Mouse (Mus musculus) lung, embryonic 16.5 days (tissue): ENCODE data around the gene Mrpl53. TPM values are rescaled to one million over a fixed set of nuclear protein-coding genes. Genes with fewer than 3 reads are reported as not detected.
A peak's percentile ranks its signal among the peaks of the same experiment; 100 is the strongest.

Source experiments
- ATAC-seq: fragments of 200-750 bp; cut with Nextera tagmentation; 2 replicates; pipeline ENCODE4 v1.8.0; 2017; ENCODE audit warnings: low read depth, mild to moderate bottlenecking, moderate library complexity
- H3K27ac ChIP-seq: fragments of 300-500 bp; sonication (generic); 2 replicates; pipeline ENCODE4 v1.5.1; 2014; ENCODE audit warnings: mild to moderate bottlenecking, control low read depth, low read length
- H3K27me3 ChIP-seq: fragments of 300-500 bp; sonication (generic); 2 replicates; pipeline ENCODE4 v1.6.1; 2014; ENCODE audit warnings: low read depth, low read length, mixed read lengths; ENCODE audit not compliant: control insufficient read depth, insufficient read depth
- H3K36me3 ChIP-seq: fragments of 300-500 bp; sonication (generic); 2 replicates; pipeline ENCODE4 v1.6.1; 2014; ENCODE audit warnings: low read length; ENCODE audit not compliant: control insufficient read depth, insufficient read depth
- H3K4me1 ChIP-seq: fragments of 300-500 bp; sonication (generic); replicated peaks from 2 replicates; pipeline ENCODE4 v1.6.1; 2014; ENCODE audit warnings: low read length, mixed read lengths; ENCODE audit not compliant: control insufficient read depth, insufficient read depth
- H3K4me2 ChIP-seq: fragments of 300-500 bp; sonication (generic); 2 replicates; pipeline ENCODE4 v1.6.1; 2014; ENCODE audit warnings: low read depth, low read length, control low read depth
- H3K4me3 ChIP-seq: fragments of 300-500 bp; sonication (generic); 2 replicates; pipeline ENCODE4 v1.5.1; 2014; ENCODE audit warnings: mild to moderate bottlenecking, low read length, control low read depth
- H3K9ac ChIP-seq: fragments of 300-500 bp; sonication (generic); 2 replicates; pipeline ENCODE4 v1.6.1; 2014; ENCODE audit warnings: low read length, control low read depth
- H3K9me3 ChIP-seq: fragments of 300-500 bp; sonication (generic); 2 replicates; pipeline ENCODE4 v1.6.1; 2016; ENCODE audit warnings: low read length; ENCODE audit not compliant: control insufficient read depth
- WGBS: fragments of 180-500 bp; shearing (Covaris S2); extraction: QIAGEN DNeasy Blood & Tissue Kit; methylation state at CpG from one replicate; pipeline ENCODE4 v1.1.7; 2014; 5-methylcytosine and 5-hydroxymethylcytosine counted together
- polyA plus RNA-seq: library from polyadenylated mRNA; unstranded; fragments of >200 nt; fragmentation: Nextera tagmentation; extraction: Ambion mirVana; gene quantifications from 2 replicates; pipeline ENCODE4 v1.2.1, GENCODE M21; 2015

Gene Mrpl53
- polyA plus RNA-seq, 1 experiment from 2014 or later = 137 TPM

DNA sequence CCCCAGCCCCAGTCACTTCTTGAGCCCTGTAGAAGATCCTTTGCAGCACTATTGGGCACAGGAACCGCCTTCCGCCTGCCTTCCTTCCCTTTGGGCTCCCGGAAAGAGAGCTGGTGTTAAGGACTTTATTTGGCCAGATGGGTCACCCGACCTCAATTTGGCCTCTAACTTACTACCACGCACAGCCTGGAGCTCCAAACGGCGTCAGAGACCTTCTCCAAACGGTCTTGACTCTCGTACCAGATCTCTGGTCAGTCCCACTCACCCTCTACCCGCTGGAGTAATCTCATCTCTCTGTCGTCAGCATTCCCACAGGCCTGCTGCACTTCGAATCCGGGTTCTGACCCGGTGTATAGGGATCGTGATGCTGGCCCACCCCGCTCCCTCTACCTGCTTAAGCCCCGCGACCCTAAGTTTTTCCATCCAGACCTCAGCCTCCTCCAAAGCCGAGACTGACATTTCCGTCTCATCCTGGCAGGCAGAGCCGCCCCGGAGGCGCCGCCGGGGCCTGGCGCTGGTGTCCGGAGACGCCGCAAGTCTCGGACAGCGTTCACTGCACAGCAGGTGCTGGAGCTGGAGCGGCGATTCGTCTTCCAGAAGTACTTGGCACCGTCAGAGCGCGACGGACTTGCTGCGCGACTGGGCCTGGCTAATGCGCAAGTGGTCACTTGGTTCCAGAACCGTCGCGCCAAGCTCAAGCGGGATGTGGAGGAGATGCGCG lies 21.5 kb upstream of the Mrpl53 start:
- H3K9ac ChIP-seq = peak overlapping the region; percentile 27; the same call in 1 of the 2 replicates
- H3K4me2 ChIP-seq = peak overlapping the region; percentile 43
- peak; percentile 8; the same call in 1 of the 2 replicates for ATAC-seq
- peak overlapping the region; percentile 32 for H3K4me3 ChIP-seq
- H3K27ac ChIP-seq = no peak overlapping the region
- no peaks in the 10 kb centered on the region for H3K36me3 ChIP-seq
- peaks cover 12% of the 10 kb centered on the region for H3K4me1 ChIP-seq
- no peaks in the 10 kb centered on the region for H3K9me3 ChIP-seq
- 2% methylated on average over 47 of the region's 47 CpGs for WGBS
- peaks cover 66% of the 10 kb centered on the region for H3K27me3 ChIP-seq

DNA sequence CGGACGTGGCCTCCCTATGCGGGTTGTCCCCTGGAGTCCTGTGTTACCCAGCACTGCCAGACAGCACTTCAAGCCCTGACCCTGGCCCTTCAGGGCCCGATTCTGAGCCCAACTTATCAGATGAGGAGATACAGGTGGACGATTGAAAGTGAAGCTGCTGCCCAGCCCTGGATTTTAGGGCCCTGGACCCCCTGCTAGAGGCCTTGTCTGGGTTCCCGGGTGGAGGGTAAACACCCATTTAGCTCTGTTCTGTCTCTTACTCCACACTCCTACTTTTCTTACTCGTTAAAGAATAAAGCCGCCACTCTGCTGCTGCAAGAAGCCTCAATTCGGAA lies 20.9 kb upstream of the Mrpl53 start:
- no peak overlapping the region; the same call in 1 of the 2 replicates for H3K9ac ChIP-seq
- no peaks in the 10 kb centered on the region for H3K36me3 ChIP-seq
- peak overlapping the region; percentile 32; the same call in 1 of the 2 replicates for H3K4me3 ChIP-seq
- H3K4me2 ChIP-seq = peak overlapping the region; percentile 43
- H3K27me3 ChIP-seq = peaks cover 63% of the 10 kb centered on the region
- H3K4me1 ChIP-seq = peaks cover 12% of the 10 kb centered on the region
- 13% methylated on average over 9 of the region's 9 CpGs for WGBS
- no peaks in the 10 kb centered on the region for H3K9me3 ChIP-seq
- no peak overlapping the region for H3K27ac ChIP-seq
- no peak for ATAC-seq

DNA sequence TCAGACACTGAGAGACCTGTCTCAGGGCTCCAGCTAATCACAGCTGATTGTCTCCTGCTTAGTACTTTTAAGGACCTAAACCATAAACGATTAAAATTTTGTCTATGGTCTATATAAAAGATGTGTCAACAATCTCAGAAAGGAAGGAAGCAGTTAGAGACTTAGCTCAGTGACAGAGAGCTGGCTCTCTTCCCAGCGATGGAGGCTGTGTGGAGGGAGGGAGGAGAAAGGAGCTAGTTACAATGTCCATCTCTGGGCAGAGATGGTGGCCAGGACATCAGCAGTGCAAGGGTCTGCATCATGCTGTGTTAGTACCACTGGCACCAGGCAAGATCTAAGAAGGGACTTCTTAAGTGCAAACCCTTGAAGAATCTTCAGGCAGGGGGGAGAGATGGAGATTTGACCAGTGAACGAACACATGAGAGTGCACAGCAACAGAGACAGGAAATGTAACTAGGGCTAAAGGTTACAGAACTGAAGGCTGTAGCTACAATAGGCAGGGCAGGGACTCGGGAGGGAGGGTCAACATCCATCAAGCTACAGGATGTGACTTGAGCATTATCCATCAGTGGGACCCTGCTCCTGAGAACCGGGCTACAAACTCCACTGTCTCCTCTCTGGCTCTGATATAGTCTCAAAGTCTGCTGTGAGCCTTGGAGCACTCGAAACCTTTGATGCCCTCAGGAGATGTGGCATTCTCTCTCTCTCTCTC lies 16.3 kb upstream of the Mrpl53 start:
- Histone ChIP-seq H3K27me3 (peaks cover 19% of the 10 kb centered on the region), H3K4me1 (peaks cover 4% of the 10 kb centered on the region), H3K36me3 (no peaks in the 10 kb centered on the region), H3K4me2 (no peak overlapping the region), H3K9ac (no peak overlapping the region), H3K4me3 (no peak overlapping the region), H3K9me3 (peaks cover 3% of the 10 kb centered on the region; the same call in 1 of the 2 replicates), H3K27ac (peak overlapping the region; percentile 24)
- WGBS = 20% methylated on average over 6 of the region's 6 CpGs
- ATAC-seq = peak; percentile 64

DNA sequence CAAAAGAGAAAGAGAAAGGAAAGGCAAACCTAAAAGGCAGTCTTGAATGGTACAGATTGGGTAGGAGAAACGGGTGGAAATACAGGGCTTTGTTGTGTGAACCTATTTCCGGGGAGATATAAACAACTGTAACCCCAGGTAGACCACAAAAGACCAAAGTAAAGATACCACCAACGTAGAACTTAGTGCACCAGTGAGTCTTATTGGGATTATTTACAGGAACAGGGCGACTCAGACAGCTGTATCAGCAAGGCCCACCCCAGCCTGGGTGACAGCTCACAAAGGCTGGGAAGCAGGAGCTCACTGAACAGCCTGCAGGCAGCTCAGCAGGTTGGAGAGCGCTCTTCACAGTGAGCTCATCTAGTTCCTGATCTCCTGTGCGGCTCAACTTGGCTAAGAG lies 12.9 kb upstream of the Mrpl53 start:
- ATAC-seq = no peak
- H3K9ac ChIP-seq = no peak overlapping the region
- 48% methylated on average over 6 of the region's 6 CpGs for WGBS
- no peak overlapping the region for H3K4me2 ChIP-seq
- H3K27me3 ChIP-seq = no peaks in the 10 kb centered on the region
- H3K27ac ChIP-seq = no peak overlapping the region
- no peaks in the 10 kb centered on the region for H3K36me3 ChIP-seq
- peaks cover 3% of the 10 kb centered on the region; the same call in 1 of the 2 replicates for H3K9me3 ChIP-seq
- no peak overlapping the region for H3K4me3 ChIP-seq
- H3K4me1 ChIP-seq = no peaks in the 10 kb centered on the region

DNA sequence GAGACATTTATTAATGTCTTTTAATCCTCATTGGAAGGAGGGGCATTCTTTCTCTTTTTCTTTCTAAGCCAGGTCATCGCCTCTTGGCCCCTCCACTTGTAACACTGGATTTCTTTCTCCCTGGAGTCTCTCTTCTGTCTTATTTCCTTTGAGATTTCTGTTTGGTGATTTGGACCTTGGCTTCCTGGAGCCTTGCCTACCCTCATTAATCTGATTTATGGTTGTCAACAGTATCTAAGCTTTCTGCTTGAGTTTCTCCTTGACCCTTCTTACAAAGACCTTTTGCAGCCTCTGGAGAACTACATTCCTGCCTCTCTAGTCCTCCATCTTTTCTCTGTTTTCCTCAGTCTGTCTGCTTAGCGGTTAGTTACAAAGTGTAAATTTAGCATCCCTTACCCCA lies 10.4 kb upstream of the Mrpl53 start:
- no peaks in the 10 kb centered on the region for H3K36me3 ChIP-seq
- no peak overlapping the region for H3K27ac ChIP-seq
- no peaks in the 10 kb centered on the region for H3K27me3 ChIP-seq
- WGBS = 72% methylated on average over 2 of the region's 2 CpGs
- peaks cover 13% of the 10 kb centered on the region for H3K4me1 ChIP-seq
- no peak overlapping the region for H3K4me3 ChIP-seq
- peaks cover 3% of the 10 kb centered on the region; the same call in 1 of the 2 replicates for H3K9me3 ChIP-seq
- H3K4me2 ChIP-seq = no peak overlapping the region
- ATAC-seq = no peak
- H3K9ac ChIP-seq = no peak overlapping the region

DNA sequence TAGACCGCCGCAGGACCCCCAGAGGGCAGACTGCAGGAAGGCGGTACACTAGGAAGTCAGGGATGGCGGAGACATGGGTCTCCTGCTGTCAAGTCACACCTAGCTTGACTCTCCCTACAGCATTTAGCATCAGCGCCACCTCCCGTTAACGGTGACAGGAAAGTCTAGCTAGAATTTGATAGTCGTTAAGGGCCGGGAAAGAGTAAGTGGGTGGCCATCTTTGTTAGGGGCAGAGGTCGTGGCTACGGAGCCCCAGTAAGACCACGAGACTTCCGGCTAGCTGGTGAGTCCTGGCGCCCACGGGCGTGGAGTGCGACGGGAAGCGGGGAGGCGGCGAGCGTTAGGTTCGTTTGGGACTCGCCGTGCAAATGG lies 7.5 kb upstream of the Mrpl53 start, which contains the start of the genes Ccdc142 and Gm42688:
TSS of gene Ccdc142 (plus strand) at position 286 of the 372 bp plus-strand sequence.
TSS of gene Gm42688 (plus strand) at position 302 of the 372 bp plus-strand sequence.
- peak within 1 kb of the TSS; percentile 85 for H3K4me3 ChIP-seq
- WGBS = under 1% methylated on average over 25 of the region's 25 CpGs
- peak; percentile 92 for ATAC-seq
- peak within 1 kb of the TSS; percentile 100 for H3K4me2 ChIP-seq
- no peaks in the 10 kb centered on the region for H3K36me3 ChIP-seq
- H3K4me1 ChIP-seq = peaks cover 14% of the 10 kb centered on the region
- H3K9me3 ChIP-seq = no peaks in the 10 kb centered on the region
- peak within 1 kb of the TSS; percentile 87 for H3K9ac ChIP-seq
- no peaks in the 10 kb centered on the region for H3K27me3 ChIP-seq
- peak within 1 kb of the TSS; percentile 86 for H3K27ac ChIP-seq

DNA sequence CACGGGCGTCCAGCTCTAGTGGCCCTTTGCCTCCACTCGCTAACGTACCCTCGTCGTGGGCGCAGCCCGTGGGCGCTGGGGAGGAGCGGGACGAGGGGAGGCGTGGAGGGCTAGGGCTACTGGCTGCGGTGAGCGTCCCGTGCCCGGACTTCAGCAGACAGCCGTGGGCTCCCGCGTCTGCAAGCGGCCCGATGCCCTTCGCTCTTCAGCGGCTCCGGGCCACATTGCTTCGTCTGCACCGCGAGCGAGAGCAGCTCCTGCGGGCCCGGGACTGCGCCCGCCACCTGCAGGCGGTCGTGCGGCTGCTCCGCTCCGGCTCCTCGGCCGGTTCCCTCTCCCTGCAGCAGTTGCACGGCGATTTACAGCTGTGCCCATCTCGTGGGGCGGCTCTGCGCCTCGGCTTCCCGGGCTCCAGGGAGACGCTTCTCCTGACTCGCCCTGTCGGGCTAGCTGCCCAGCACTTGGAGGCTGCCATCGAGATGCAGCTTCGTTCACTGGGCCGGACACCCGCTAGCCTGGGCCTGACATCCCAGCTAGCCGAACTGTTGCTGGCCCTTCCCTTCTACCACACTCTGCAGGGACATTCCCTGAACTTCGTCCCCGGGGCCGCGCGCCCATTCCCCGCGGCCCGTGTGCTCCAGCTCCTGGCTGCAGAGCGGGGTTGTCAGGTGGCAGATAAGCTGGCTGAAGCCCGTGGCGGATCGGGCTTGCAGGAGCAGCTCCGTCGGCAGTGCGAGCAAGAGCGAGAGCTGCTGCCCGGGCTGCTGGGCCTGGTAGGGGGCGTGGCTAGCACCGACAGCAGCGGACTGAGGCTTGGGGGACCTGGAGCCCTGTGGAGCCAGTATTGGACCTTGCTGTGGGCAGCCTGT lies 6.9 kb upstream of the Mrpl53 start:
- Histone ChIP-seq H3K9ac (peak overlapping the region; percentile 87), H3K9me3 (no peaks in the 10 kb centered on the region)
- under 1% methylated on average over 73 of the region's 74 CpGs for WGBS

DNA sequence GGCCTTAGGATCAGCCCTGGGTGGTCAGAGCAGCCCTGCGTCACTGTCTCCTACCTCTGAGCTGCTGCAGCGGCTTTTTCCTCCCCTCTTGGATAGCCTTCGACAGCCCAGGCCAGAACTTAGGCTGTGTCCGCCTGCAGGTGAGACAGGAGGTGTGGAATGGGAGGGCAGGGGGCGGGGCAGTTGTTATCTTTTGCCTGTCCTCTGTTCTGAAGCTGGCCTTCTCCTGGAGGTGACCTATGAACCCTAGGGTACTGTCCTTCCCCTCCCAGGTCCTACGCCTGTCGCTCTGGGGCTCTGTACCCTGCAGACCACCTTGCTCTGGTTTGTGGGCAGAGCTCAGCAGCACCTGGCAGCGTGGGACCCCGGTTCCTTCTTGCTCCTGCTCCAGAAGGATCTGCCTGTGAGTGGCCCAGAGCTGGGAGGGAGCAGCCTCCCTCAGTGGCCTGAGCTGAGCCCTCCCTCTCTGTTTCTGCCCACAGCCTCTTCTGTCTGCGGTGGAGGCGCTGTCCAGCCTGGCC lies 5.7 kb upstream of the Mrpl53 start:
- Histone ChIP-seq H3K4me2 (no peak overlapping the region), H3K27me3 (no peaks in the 10 kb centered on the region), H3K4me3 (no peak overlapping the region), H3K36me3 (no peaks in the 10 kb centered on the region; the same call in 1 of the 2 replicates), H3K9me3 (no peaks in the 10 kb centered on the region), H3K9ac (peak overlapping the region; percentile 87; the same call in 1 of the 2 replicates), H3K4me1 (peaks cover 20% of the 10 kb centered on the region), H3K27ac (no peak overlapping the region)
- no peak for ATAC-seq
- WGBS = 52% methylated on average over 11 of the region's 11 CpGs

More for the DNA sequence above, 6.9 kb upstream of the Mrpl53 start:
- Histone ChIP-seq H3K27ac (peak overlapping the region; percentile 86), H3K27me3 (no peaks in the 10 kb centered on the region), H3K4me2 (peak overlapping the region; percentile 100), H3K4me1 (peaks cover 14% of the 10 kb centered on the region), H3K4me3 (peak overlapping the region; percentile 85), H3K36me3 (no peaks in the 10 kb centered on the region; the same call in 1 of the 2 replicates)
- ATAC-seq = peak; percentile 85
